Mouse (Mus musculus) limb, embryonic 14.5 days (tissue): ENCODE results near the gene Kcnh1. TPM values are rescaled to one million over a fixed set of nuclear protein-coding genes. Genes with fewer than 3 reads are reported as not detected.

Experiments
- ATAC-seq: fragments of 200-750 bp; cut with Nextera tagmentation; 2 replicates; pipeline ENCODE4 v1.8.0; 2017; ENCODE audit warnings: low read depth, moderate number of reproducible peaks, moderate TSS enrichment; ENCODE audit not compliant: low FRiP score
- DNase-seq: peaks from one replicate; pipeline ENCODE4 v3.0.0-alpha.2; 2015; ENCODE audit warnings: low spot score
- H3K27ac ChIP-seq: fragments of 300-500 bp; sonication (generic); replicated peaks from 2 replicates; pipeline ENCODE4 v1.5.1; 2014; ENCODE audit warnings: low read depth, mild to moderate bottlenecking, low read length, moderate library complexity, mixed read lengths
- H3K27me3 ChIP-seq: fragments of 300-500 bp; sonication (generic); 2 replicates; pipeline ENCODE4 v1.6.1; 2014; ENCODE audit warnings: low read length, mixed read lengths; ENCODE audit not compliant: control insufficient read depth, insufficient read depth
- H3K36me3 ChIP-seq: fragments of 300-500 bp; sonication (generic); 2 replicates; pipeline ENCODE4 v1.6.1; 2014; ENCODE audit warnings: mild to moderate bottlenecking, low read length, moderate library complexity, mixed read lengths; ENCODE audit not compliant: control insufficient read depth, insufficient read depth
- H3K4me1 ChIP-seq: fragments of 300-500 bp; sonication (generic); 2 replicates; pipeline ENCODE4 v1.6.1; 2014; ENCODE audit warnings: antibody characterized with exemption, low read length, mixed read lengths; ENCODE audit not compliant: control insufficient read depth, insufficient read depth
- H3K4me2 ChIP-seq: fragments of 300-500 bp; sonication (generic); replicated peaks from 2 replicates; pipeline ENCODE4 v1.6.1; 2014; ENCODE audit warnings: low read depth, mild to moderate bottlenecking, low read length, moderate library complexity; ENCODE audit not compliant: severe bottlenecking
- H3K4me3 ChIP-seq: fragments of 300-500 bp; sonication (generic); replicated peaks from 2 replicates; pipeline ENCODE4 v1.5.1; 2014; ENCODE audit warnings: low read length
- H3K9ac ChIP-seq: fragments of 300-500 bp; sonication (generic); 2 replicates; pipeline ENCODE4 v1.6.1; 2014; ENCODE audit warnings: mild to moderate bottlenecking, low read depth, low read length, moderate library complexity; ENCODE audit not compliant: severe bottlenecking
- H3K9me3 ChIP-seq: fragments of 300-500 bp; sonication (generic); 2 replicates; pipeline ENCODE4 v1.6.1; 2016; ENCODE audit warnings: low read length; ENCODE audit not compliant: control insufficient read depth
- POLR2A ChIP-seq: fragments of 200-500 bp; IDR thresholded peaks from 2 replicates; pipeline ENCODE4 v1.8.0; 2012; ENCODE audit warnings: inconsistent platforms, mild to moderate bottlenecking, moderate library complexity, borderline replicate concordance; ENCODE audit not compliant: insufficient read depth, insufficient read length; ENCODE audit errors: extremely low read depth
- WGBS: fragments of 180-500 bp; shearing (Covaris S2); extraction: QIAGEN DNeasy Blood & Tissue Kit; methylation state at CpG from one replicate; pipeline ENCODE4 v1.1.7; 2014; 5-methylcytosine and 5-hydroxymethylcytosine counted together
- polyA plus RNA-seq, 2 experiments: library from polyadenylated mRNA; depleted of rRNA in 1 of 2; stranded (reverse) in 1 of 2; unstranded in 1 of 2; fragments of >200 nt; fragmentation: Nextera tagmentation in 1 of 2; extraction: Ambion mirVana in 1 of 2; gene quantifications; 2 replicates each; pipeline versions ENCODE4 v1.2.1 to v1.2.3; 2012 to 2014

Kcnh1 gene
- polyA plus RNA-seq, 2 experiments: 0.30 to 0.63 TPM

DNA sequence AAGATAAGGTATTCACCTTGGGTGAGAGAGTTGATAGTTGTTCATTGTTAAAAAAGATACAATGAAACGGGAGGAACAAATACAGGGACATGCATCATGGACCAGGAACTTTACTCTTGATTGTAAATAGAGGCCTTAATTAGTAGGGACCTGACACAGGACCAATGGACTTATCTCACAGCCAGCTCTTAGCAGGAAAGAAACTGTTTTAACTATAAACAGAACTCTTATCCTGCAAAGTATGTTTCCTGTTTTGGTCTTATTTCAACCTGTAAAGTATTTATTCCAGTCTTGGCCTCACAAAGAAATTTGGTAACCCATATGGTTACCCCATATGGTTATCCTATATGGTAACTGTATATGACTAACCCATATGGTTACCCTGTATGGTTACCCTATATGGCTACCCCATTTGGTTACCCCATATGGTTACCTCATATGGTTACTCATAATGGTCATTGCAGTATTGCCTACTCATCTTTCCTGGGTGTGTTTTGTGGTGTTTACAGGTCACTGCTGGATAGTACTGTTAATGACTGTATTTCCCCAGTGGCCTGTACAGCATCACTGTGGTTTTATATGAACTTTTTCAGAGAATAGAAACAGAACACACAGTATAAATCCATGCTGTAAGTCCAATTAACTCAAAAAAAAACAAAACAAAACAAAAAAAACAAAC is 125.0 kb downstream of the Kcnh1 start:
- H3K27me3 ChIP-seq: no peaks in the 10 kb centered on the region
- WGBS: 63% methylated on average over 1 of the region's 1 CpGs
- no peak overlapping the region for H3K4me3 ChIP-seq
- H3K4me2 ChIP-seq: no peak overlapping the region
- TF ChIP-seq POLR2A: no peak
- ATAC-seq (no peak), DNase-seq (no peak)
- H3K27ac ChIP-seq: no peak overlapping the region
- H3K9ac ChIP-seq: no peak overlapping the region
- H3K4me1 ChIP-seq: peaks cover 9% of the 10 kb centered on the region
- no peaks in the 10 kb centered on the region for H3K9me3 ChIP-seq
- no peaks in the 10 kb centered on the region for H3K36me3 ChIP-seq

DNA sequence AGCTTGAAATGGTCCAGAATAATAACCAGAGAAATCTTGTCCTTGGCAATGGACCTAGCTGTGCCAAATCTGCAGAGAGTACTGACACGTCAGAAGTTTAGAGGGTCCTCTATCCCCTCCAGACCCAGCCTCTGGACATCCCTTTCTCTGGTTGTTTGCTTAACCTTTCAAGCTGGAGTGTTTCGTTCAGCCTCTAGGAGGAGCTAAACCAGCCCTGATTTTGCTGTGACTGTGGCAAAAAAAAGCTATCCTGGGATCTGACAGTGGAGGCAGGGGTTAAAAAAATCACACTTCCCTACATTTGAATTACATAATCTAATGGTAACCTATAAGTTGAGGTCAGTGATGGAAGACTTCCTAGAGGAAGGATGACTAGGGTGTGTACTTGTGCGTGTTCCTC is 133.6 kb downstream of the Kcnh1 start:
- DNase-seq: no peak
- Histone ChIP-seq H3K9ac (no peak overlapping the region), H3K27ac (no peak overlapping the region), H3K4me3 (no peak overlapping the region), H3K4me2 (no peak overlapping the region), H3K36me3 (no peaks in the 10 kb centered on the region), H3K9me3 (no peaks in the 10 kb centered on the region), H3K27me3 (no peaks in the 10 kb centered on the region), H3K4me1 (no peaks in the 10 kb centered on the region)
- TF ChIP-seq POLR2A: no peak
- WGBS: 64% methylated on average over 3 of the region's 3 CpGs
- ATAC-seq: no peak

DNA sequence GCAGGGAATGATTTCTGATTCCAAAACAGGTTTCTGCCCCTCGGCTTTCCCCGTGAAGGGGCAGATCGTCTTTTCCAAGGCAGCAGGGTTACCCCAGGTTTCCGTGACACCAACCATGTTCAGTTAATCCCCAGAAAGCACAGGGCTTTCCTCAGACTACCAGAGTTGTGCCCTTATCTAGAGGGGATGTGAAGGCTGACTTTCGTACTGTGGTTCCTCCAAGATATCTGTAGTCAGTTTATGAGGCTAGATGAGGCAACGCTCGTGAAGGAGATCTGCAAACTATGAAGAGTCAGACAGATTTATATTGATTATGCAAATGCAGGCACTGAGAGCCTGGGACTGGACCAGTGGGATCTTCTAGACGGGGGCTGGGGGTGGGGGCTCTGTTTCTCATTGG is 136.5 kb downstream of the Kcnh1 start:
- H3K4me3 ChIP-seq: no peak overlapping the region
- no peak for TF ChIP-seq POLR2A
- no peaks in the 10 kb centered on the region for H3K36me3 ChIP-seq
- no peak overlapping the region for H3K4me2 ChIP-seq
- no peak overlapping the region for H3K9ac ChIP-seq
- H3K4me1 ChIP-seq: no peaks in the 10 kb centered on the region
- DNase-seq (no peak), ATAC-seq (no peak)
- H3K27ac ChIP-seq: no peak overlapping the region
- WGBS: 88% methylated on average over 8 of the region's 8 CpGs
- no peaks in the 10 kb centered on the region for H3K9me3 ChIP-seq
- no peaks in the 10 kb centered on the region for H3K27me3 ChIP-seq

DNA sequence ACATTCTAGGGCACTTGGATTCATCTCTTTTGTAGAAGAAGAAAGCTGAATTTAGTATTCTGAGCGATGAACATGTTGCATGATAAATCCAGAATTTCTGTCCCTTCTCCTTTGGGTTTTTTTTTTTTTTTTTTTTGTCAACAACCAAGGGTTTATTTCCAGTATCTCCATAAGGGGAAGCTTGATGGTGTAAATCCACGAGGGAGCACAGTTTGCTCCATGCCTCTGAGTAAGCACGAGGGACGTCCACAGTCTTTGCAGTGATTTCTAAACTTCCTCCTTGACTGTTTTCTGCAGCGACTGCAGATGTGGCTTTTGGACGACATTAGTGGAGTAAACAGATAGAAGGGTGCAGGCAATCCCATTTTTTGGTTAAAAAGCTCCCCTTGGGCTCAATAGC is 140.6 kb downstream of the Kcnh1 start:
- TF ChIP-seq POLR2A: no peak
- no peak for ATAC-seq
- WGBS: 81% methylated on average over 6 of the region's 6 CpGs
- no peak overlapping the region for H3K4me2 ChIP-seq
- DNase-seq: no peak
- no peaks in the 10 kb centered on the region for H3K4me1 ChIP-seq
- H3K9ac ChIP-seq: no peak overlapping the region
- H3K27me3 ChIP-seq: no peaks in the 10 kb centered on the region
- H3K36me3 ChIP-seq: no peaks in the 10 kb centered on the region
- no peak overlapping the region for H3K4me3 ChIP-seq
- H3K9me3 ChIP-seq: no peaks in the 10 kb centered on the region
- H3K27ac ChIP-seq: no peak overlapping the region

DNA sequence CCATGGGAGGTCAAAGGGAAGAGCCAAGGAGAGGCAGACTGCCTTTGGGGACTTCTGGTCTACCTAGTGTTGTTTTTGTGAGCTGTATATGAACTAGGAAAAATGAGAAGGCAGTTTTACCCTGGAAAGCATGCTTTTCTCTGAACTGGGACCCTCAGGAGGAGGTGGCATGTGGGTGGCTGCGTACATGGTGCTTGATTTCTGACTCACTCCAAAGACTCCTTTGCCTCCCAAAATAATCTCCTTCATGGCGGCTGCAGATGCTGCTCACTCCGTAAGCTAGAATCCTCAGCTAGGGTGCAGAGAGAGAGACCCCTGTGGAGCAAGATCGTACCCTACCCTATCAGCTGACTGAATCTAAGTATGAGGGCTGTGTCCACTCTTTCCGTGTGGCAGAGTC is 145.5 kb downstream of the Kcnh1 start:
- Histone ChIP-seq H3K27ac (no peak overlapping the region), H3K4me3 (no peak overlapping the region), H3K27me3 (no peaks in the 10 kb centered on the region), H3K36me3 (no peaks in the 10 kb centered on the region), H3K9me3 (no peaks in the 10 kb centered on the region), H3K4me1 (no peaks in the 10 kb centered on the region), H3K9ac (no peak overlapping the region), H3K4me2 (no peak overlapping the region)
- DNase-seq (no peak), ATAC-seq (no peak)
- TF ChIP-seq POLR2A: no peak
- WGBS: 91% methylated on average over 5 of the region's 5 CpGs

DNA sequence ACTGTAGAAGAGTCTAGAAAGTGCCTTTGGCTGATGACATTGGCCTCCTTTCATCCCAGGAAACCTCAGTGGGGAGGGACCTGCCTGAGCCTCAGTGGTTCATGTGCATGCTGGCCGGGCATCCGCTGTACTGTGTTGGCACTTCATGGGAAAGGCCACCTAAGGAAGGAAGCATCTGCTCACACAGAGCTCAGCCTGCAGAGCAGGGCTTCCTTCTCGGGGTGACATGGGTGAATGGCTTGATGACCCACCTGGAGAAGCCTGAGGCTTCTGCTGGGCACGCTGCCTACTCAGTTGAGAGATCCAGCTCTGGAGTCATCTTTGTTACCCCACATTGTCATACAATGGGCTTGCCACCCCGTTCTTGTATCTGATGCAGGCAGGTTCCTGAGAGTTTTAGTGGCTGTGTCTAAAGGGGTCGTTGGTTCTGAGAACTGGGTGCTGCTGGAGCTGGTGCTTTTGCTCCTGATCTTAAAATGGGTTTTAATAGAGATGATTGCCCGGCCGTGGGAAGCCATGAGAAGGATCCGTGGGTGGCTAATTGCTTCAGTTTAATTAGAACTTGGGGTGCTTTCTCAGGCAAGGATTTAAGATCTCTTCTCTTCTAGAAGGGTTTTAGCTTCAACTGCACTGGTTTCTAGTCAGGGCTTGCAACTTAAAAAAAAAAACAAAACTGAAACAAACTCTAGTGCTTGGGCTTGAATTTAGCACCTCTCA is 148.9 kb downstream of the Kcnh1 start:
- no peaks in the 10 kb centered on the region for H3K36me3 ChIP-seq
- no peak for DNase-seq
- no peaks in the 10 kb centered on the region for H3K27me3 ChIP-seq
- no peak for ATAC-seq
- no peak overlapping the region for H3K9ac ChIP-seq
- no peak overlapping the region for H3K27ac ChIP-seq
- no peak for TF ChIP-seq POLR2A
- H3K4me2 ChIP-seq: no peak overlapping the region
- WGBS: 72% methylated on average over 9 of the region's 9 CpGs
- no peak overlapping the region for H3K4me3 ChIP-seq
- no peaks in the 10 kb centered on the region for H3K4me1 ChIP-seq
- H3K9me3 ChIP-seq: no peaks in the 10 kb centered on the region
